Mouse (Mus musculus) liver, adult 2 months (tissue): Measurements from ENCODE around the gene Sema3g. TPM values are rescaled to one million over a fixed set of nuclear protein-coding genes. Genes with fewer than 3 reads are reported as not detected.
A peak's percentile ranks its signal among the peaks of the same experiment; 100 is the strongest.

ENCODE experiments used
- DNase-seq: peaks from one replicate; pipeline ENCODE4 v3.0.0-alpha.2; 2011; ENCODE audit warnings: low read depth, low spot score; ENCODE audit errors: extremely low read depth
- H3K27ac ChIP-seq: fragments of 200-500 bp; replicated peaks from 2 replicates; pipeline ENCODE4 v1.5.1; 2012; ENCODE audit warnings: low read depth, mild to moderate bottlenecking, control low read depth, inconsistent platforms, low read length; ENCODE audit not compliant: insufficient read depth
- H3K27me3 ChIP-seq: fragments of 200-500 bp; 2 replicates; pipeline ENCODE4 v1.6.1; 2012; ENCODE audit warnings: mild to moderate bottlenecking, moderate library complexity, low read length, inconsistent platforms; ENCODE audit not compliant: control insufficient read depth, insufficient read depth
- H3K36me3 ChIP-seq: fragments of 200-500 bp; 2 replicates; pipeline ENCODE4 v1.6.1; 2012; ENCODE audit warnings: low read length, inconsistent platforms; ENCODE audit not compliant: control insufficient read depth, insufficient read depth
- H3K4me1 ChIP-seq: fragments of 200-500 bp; 2 replicates; pipeline ENCODE4 v1.6.1; 2011; ENCODE audit warnings: low read length; ENCODE audit not compliant: control insufficient read depth, insufficient read depth
- H3K4me3 ChIP-seq: fragments of 200-500 bp; 2 replicates; pipeline ENCODE4 v1.5.1; 2011; ENCODE audit warnings: low read depth, mild to moderate bottlenecking, control low read depth, low read length, moderate library complexity; ENCODE audit not compliant: insufficient read depth
- H3K79me2 ChIP-seq: fragments of 200-500 bp; 2 replicates; pipeline ENCODE4 v1.6.1; 2012; ENCODE audit warnings: inconsistent platforms, mild to moderate bottlenecking, low read length, moderate library complexity; ENCODE audit not compliant: control insufficient read depth, insufficient read depth
- H3K9ac ChIP-seq: fragments of 200-500 bp; 2 replicates; pipeline ENCODE4 v1.6.1; 2012; ENCODE audit warnings: low read depth, mild to moderate bottlenecking, control low read depth, inconsistent platforms, low read length
- CTCF ChIP-seq: fragments of 200-500 bp; IDR thresholded peaks from 2 replicates; pipeline ENCODE4 v1.5.1; 2011; ENCODE audit warnings: low read depth, low read length, control low read depth
- POLR2A ChIP-seq: fragments of 200-500 bp; IDR thresholded peaks from 2 replicates; pipeline ENCODE4 v1.6.1; 2011; ENCODE audit warnings: low read length, control low read depth; ENCODE audit not compliant: insufficient read depth; ENCODE audit errors: extremely low read depth
- WGBS: fragments of 180-500 bp; shearing (Covaris S2); methylation state at CpG from one replicate; pipeline ENCODE4 v1.1.7; 2018; 5-methylcytosine and 5-hydroxymethylcytosine counted together
- polyA plus RNA-seq: library from polyadenylated mRNA; depleted of rRNA; stranded (reverse); fragments of >200 nt; gene quantifications from 2 replicates; pipeline ENCODE4 v1.2.3, GENCODE M21; 2012
- total RNA-seq: library from RNA; depleted of rRNA; stranded (reverse); fragments of >200 nt; gene quantifications from 2 replicates; pipeline ENCODE4 v1.2.3, GENCODE M21; 2014

Sema3g gene
- total and polyA plus RNA-seq, 2 experiments = under 0.01 to 0.05 TPM

DNA sequence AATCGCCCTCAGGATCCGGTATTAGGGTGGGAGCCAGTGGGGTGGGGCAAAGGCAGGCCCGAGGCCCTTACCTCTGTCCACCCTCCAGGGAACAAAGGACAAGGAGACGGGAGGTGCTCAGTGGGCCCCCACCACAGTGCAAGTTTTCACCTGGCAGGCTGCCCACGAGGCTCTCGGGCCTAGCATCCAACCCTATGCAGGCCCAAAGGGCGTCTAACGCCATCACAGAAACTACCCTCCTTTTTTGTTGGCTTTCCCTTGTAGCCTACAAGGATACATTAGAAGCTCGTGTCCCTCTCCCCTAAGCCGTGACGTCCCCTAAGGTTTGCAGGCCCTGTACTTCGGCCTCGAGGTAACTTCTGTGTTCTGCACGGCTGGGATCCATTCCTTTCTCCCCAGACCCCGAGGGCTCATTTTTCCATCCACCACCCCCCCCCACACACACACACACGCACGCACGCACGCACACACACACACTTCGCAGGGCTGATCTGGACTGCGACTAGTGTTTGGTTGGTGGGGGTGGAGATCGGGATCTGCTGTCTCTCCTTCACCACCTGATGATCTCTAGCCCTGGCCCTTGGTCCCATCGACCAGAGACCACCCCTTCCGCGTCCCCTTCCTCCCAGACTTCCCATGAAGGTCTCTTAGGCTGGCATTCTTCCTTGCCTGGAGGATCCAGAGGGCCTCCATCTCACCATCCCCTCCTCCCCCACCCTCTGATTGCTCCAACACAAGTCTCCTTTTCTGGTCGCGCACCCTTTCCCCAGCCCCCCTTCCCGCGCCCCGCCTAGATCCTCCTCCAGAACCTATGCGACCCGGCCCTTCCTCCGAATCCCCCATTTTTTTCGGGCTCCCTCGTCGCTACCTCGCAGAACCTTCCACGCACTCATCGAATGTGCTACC is 11.8 kb upstream of the Sema3g start:
- Histone ChIP-seq H3K4me1 (peaks cover 11% of the 10 kb centered on the region; the same call in 1 of the 2 replicates), H3K27ac (peak overlapping the region; percentile 73), H3K4me3 (peak overlapping the region; percentile 84), H3K79me2 (peaks cover 19% of the 10 kb centered on the region; the same call in 1 of the 2 replicates), H3K36me3 (peaks cover 24% of the 10 kb centered on the region), H3K9ac (peak overlapping the region; percentile 95), H3K27me3 (no peaks in the 10 kb centered on the region)
- under 1% methylated on average over 39 of the region's 39 CpGs for WGBS
- TF ChIP-seq CTCF = no peak
- TF ChIP-seq POLR2A = no peak
- DNase-seq = peak; percentile 39

GRCm38 (mm10) chr14:31206472-31206981 is 11.1 kb upstream of the Sema3g start:
- peak overlapping the region; percentile 95 for H3K9ac ChIP-seq
- under 1% methylated on average over 48 of the region's 48 CpGs for WGBS
- H3K79me2 ChIP-seq = peaks cover 19% of the 10 kb centered on the region; the same call in 1 of the 2 replicates
- DNase-seq = peak; percentile 90
- peaks cover 19% of the 10 kb centered on the region for H3K36me3 ChIP-seq
- peak overlapping the region; percentile 73 for H3K27ac ChIP-seq
- TF ChIP-seq CTCF (no peak), POLR2A (0 out of 2 replicates have a peak, but pooled peaks have one; percentile 65)
- H3K4me1 ChIP-seq = peaks cover 11% of the 10 kb centered on the region; the same call in 1 of the 2 replicates
- peak overlapping the region; percentile 84 for H3K4me3 ChIP-seq
- no peaks in the 10 kb centered on the region for H3K27me3 ChIP-seq

GRCm38 (mm10) chr14:31207070-31207830 is 10.4 kb upstream of the Sema3g start:
- Histone ChIP-seq H3K27ac (peak overlapping the region; percentile 49), H3K4me1 (peaks cover 11% of the 10 kb centered on the region; the same call in 1 of the 2 replicates), H3K27me3 (no peaks in the 10 kb centered on the region), H3K9ac (peak overlapping the region; percentile 40), H3K4me3 (peak overlapping the region; percentile 84), H3K36me3 (peaks cover 13% of the 10 kb centered on the region), H3K79me2 (peaks cover 19% of the 10 kb centered on the region; the same call in 1 of the 2 replicates)
- no peak for TF ChIP-seq CTCF
- TF ChIP-seq POLR2A = no peak
- WGBS = 67% methylated on average over 13 of the region's 13 CpGs
- DNase-seq = no peak

DNA sequence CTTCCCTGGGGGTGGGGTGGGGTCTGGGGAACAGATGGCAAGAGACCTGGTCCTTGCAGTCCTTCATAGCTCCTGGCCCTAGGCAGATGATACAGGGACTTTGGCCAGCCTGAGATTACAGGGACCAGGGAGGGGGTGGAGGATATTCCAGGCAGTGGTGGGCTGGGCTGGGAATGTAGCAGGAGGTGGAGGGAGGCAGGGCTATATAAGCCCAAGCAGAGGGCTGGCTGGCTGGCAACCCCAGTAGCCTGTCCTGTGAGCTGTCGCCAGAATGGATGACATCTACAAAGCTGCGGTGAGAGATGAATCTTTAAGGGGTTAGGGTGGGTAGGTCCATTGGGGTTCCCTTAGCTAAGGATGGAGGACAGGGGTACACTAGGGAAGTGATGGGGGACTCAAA is 9.6 kb upstream of the Sema3g start, which contains the start of gene Tnnc1:
TSS of gene Tnnc1 (plus strand) at position 229 of the 400 bp plus-strand sequence.
- DNase-seq = no peak
- Histone ChIP-seq H3K4me3 (no peak within 1 kb of the TSS), H3K4me1 (peaks cover 11% of the 10 kb centered on the region; the same call in 1 of the 2 replicates), H3K27ac (no peak within 1 kb of the TSS), H3K27me3 (no peaks in the 10 kb centered on the region), H3K79me2 (peaks cover 19% of the 10 kb centered on the region; the same call in 1 of the 2 replicates), H3K9ac (no peak within 1 kb of the TSS), H3K36me3 (peaks cover 9% of the 10 kb centered on the region)
- 89% methylated on average over 2 of the region's 2 CpGs for WGBS
- TF ChIP-seq POLR2A (no peak), CTCF (no peak)

- DNase-seq = no peak
- Histone ChIP-seq H3K9ac (no peak overlapping the region), H3K27me3 (no peaks in the 10 kb centered on the region), H3K36me3 (peaks cover under 1% of the 10 kb centered on the region), H3K27ac (no peak overlapping the region), H3K4me1 (peaks cover 11% of the 10 kb centered on the region; the same call in 1 of the 2 replicates), H3K79me2 (peaks cover 16% of the 10 kb centered on the region; the same call in 1 of the 2 replicates), H3K4me3 (no peak overlapping the region)
- TF ChIP-seq POLR2A (no peak), CTCF (no peak)
- WGBS = 93% methylated on average over 4 of the region's 4 CpGs
Measured at GRCm38 (mm10) chr14:31209133-31209557, 8.5 kb upstream of the Sema3g start.
